16 mouse cellular contexts compared by ENCODE assay signal in the genomic region with DNA sequence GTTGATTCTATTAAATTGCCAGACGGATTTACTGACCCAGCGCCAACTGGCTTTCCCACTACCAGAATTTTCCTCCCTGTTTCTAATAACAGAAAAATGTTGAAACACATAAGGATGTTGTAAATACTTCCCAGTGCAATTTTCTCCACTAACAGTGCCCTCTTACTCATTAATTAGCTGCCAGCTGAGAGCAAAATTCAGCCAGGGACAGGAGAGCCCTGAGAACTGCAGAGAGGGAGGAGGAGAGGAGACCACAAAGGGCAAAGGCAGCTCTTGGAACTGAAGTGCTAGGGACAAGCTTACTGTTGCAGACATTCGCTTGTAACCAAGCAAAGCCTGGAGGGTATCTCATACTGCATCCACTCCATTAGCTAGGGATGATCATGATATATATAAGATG.
DNase-seq lines count a peak whose midpoint lies in the region.
"Had no signal": no experiment of that assay in that cellular context is flagged by ENCODE, and none has a peak within 500 bp of the region (broad histone marks: within the 10 kb centered on the region; RNA-seq: fewer than 3 reads in every experiment).

No protein-coding gene starts in this region.

- DNase-seq in kidney, adult 8-10 months: peak; percentile 33 to 47
- DNase-seq in kidney, adult 18-20 months: no peak
- peak; percentile 45 for DNase-seq in Muller cell, postnatal 12 days (ENCODE audit: inconsistent ontology term)
- DNase-seq in adipocyte (ENCODE audit: low spot score): peak; percentile 71
- peak; percentile 47 to 53 for DNase-seq in kidney, postnatal 36 days
- no peak for DNase-seq in neural tube, embryonic 10.5 days (ENCODE audit: extremely low spot score, low spot score)
- no peak for DNase-seq in spleen, adult 12 weeks (ENCODE audit: low spot score)
- DNase-seq: adrenal gland, adult 8-10 months; B cell, adult 2 months; cerebellum, adult 11 months; cerebellum, adult 9-10 months; cerebellum, postnatal 36 days; embryo, embryonic 11 days; heart, postnatal 10 days; layer of hippocampus, adult 9-11 months; liver, postnatal 0 days had no signal

Comparison
In these comparisons a context has a peak if more than half of its experiments do, and no peak if none do; other contexts are left out.
1. DNase-seq: peak in kidney, adult 8-10 months (2 of 2), Muller cell, postnatal 12 days (single experiment), adipocyte (single experiment) and kidney, postnatal 36 days (2 of 2); none in kidney, adult 18-20 months (single experiment), neural tube, embryonic 10.5 days (single experiment) and spleen, adult 12 weeks (single experiment).